Mouse (Mus musculus) erythroblast, embryonic 14.5 days (primary cell): ENCODE results near the gene Usp24.

ENCODE experiments used
- GATA1 ChIP-seq: IDR thresholded peaks from 2 replicates; pipeline ENCODE4 v1.6.1; 2012; ENCODE audit warnings: low read length, inconsistent platforms, mixed read lengths
- TAL1 ChIP-seq: IDR thresholded peaks from 3 replicates; pipeline ENCODE4 v1.6.1; 2012; ENCODE audit warnings: low read length, inconsistent platforms, mixed read lengths

DNA sequence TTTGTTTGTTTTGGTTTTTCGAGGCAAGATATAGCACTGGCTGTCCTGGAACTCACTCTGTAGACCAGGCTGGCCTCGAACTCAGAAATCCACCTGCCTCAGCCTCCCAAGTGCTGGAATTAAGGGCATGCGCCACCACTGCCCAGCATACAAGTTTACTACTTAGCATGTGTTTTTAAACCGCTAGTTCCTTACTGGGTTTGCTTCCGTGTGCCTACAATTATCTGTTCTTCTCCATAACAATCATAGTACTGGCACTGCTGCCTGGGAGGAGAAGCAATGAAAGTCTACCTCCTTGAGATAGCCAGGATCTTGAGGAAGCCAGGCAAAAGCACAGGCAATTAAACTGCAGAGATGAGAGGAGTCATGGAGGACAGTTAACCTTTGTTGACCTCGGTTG lies 112.6 kb downstream of the Usp24 start:
- TF ChIP-seq GATA1 (no peak), TAL1 (no peak)
